Mouse (Mus musculus): ENCODE results near the gene Neurod2. TPM values are rescaled to one million over a fixed set of nuclear protein-coding genes. Genes with fewer than 3 reads are reported as not detected.

Gene Neurod2
- total RNA-seq, 2 experiments from 2014 or later: not detected

GRCm38 (mm10) chr11:98322159-98322558, 7.3 kb downstream of the Neurod2 start:
- DNase-seq: no peak
- intact Hi-C loops (cut with DNase I; ENCODE audit: low total_unique reads): no loop called here

- intact Hi-C loops (cut with DNase I; ENCODE audit: low total_unique reads): no loop called here
- no peak for DNase-seq
These were observed 7.8 kb downstream of the Neurod2 start for GRCm38 (mm10) chr11:98321677-98322003.

DNA sequence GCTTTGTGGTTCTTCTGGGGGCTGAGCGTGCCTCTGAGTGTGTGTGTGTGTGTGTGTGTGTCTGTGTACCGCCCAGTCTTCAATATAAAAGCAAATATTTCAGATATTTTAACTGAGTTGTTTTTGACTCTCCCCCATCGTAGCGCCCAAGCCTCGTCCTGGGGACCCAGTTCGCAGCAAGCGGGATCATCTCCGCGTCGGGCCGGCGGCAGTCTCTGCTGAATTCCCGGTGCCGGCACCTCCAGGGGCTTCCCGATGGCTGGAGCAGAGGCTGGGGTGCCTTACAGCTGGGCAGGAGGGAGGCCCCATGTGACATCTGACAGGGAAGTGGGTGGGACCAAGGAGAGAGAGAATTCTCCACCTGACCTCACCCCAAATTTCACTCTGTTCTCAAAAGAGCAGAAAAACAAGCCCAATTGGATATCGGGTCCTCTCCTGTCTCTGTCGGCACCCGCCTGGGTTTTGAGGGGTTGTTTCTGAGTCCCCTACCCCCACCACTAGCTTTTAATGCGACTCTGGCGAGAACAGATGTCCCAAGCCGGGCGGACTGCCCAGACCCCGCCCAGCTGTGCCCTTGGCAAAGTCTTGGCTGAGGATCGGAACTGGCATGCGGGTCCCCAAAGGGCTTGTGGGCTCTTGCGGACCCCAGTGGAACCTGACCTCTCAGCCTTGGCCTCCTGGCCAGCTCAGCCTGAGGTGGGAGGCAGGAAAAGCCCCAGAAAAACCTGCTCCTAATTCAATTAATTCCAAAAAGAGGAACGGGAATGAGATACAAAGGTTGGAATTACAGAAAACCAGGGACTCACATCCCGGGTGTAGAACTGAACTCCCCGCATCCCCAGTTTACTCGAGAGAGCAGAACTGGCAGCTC, 8.4 kb downstream of the Neurod2 start:
- no peak for DNase-seq
- intact Hi-C loops (cut with DNase I; ENCODE audit: low total_unique reads): no loop called here

- intact Hi-C loops (cut with DNase I; ENCODE audit: low total_unique reads): no loop called here
These were observed 9.1 kb downstream of the Neurod2 start for GRCm38 (mm10) chr11:98320381-98320780.

DNA sequence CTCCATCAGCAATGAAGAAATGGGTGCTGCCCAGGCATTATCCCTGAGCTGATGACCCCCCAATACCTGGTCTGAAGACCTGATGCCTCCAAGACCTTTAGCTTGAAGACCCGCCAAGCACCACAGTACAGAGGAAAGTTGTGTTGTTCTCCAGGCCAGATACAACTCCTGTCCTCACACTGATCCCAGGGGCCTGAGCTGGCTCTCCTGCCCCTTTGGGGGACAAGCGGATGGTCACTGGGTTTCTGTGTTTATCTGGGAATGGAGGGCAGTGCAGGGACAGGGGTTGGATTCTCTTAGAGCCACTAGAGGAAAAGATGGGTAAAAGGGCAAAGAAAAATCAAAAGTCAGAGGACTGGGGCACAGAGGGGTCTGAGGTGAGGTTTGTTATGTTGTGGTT, 9.5 kb downstream of the Neurod2 start:
- intact Hi-C loops (cut with DNase I; ENCODE audit: low total_unique reads): no loop called here
- DNase-seq: no peak

More at GRCm38 (mm10) chr11:98320381-98320780, 9.1 kb downstream of the Neurod2 start:
- DNase-seq: no peak

- no peak for DNase-seq
- intact Hi-C loops (cut with DNase I; ENCODE audit: low total_unique reads): no loop called here
These were observed 9.9 kb downstream of the Neurod2 start for GRCm38 (mm10) chr11:98319544-98319943.

DNA sequence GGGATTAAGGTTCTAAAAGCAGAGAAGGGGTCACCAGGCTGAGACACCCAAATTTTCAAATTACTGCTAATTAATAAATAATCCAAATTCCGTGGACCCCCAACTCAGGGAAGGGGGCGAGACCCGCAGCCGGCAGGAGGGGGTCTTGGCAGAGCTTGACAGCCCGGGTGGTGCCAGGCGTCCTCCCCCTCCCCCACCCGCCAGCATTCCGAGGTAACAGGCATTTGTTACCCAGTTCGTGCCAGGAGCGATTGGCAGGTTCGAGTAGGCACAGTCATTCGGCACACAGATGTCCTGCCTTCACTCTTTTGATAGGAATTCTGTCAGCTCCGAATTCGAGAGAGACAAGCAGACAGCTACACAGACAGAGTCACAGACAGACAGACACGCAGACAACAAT, 10.3 kb downstream of the Neurod2 start:
- intact Hi-C loops (cut with DNase I; ENCODE audit: low total_unique reads): no loop called here
- no peak for DNase-seq

DNA sequence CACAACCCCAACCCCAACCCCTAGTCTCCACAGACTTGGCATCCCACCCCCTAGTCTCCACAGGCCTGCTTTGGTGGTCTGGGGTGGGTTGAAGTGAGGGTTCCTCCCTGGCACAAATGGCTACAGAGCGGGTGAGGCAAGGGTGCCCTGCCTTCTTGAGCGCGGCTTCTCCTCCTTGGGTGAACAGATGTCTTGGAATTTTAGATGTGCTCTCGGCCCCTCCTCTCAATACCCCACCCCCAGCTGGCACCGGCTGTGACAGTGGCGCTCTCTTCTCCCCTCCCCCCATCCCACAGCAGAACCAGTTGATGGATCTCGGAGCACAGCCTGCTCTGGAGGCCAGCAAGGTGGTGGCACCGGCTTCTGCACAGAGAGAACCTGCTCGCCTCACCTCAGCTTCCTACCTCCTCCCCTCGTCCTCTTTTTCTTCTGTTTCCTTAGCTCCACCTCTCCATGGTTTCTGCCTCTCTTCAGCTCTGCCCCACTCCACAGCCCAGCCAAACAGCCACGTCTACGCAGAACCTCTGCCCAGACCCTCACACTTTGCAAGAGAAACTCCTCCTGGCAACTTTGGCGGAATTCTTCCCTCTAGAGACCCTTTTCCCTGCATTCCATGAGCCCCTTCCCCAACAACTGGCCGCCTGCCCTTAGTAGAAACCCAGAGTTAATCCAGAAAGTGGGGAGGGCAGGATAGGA, 10.9 kb downstream of the Neurod2 start:
- intact Hi-C loops (cut with DNase I; ENCODE audit: low total_unique reads): no loop called here

GRCm38 (mm10) chr11:98317479-98317878, 12.0 kb downstream of the Neurod2 start:
- intact Hi-C loops (cut with DNase I; ENCODE audit: low total_unique reads): no loop called here
- DNase-seq: no peak

More for the DNA sequence above, 10.9 kb downstream of the Neurod2 start:
- DNase-seq: no peak

GRCm38 (mm10) chr11:98313790-98314323, 15.6 kb downstream of the Neurod2 start:
- intact Hi-C loops (cut with DNase I; ENCODE audit: low total_unique reads): no loop called here
- peak; percentile 62 for DNase-seq

DNA sequence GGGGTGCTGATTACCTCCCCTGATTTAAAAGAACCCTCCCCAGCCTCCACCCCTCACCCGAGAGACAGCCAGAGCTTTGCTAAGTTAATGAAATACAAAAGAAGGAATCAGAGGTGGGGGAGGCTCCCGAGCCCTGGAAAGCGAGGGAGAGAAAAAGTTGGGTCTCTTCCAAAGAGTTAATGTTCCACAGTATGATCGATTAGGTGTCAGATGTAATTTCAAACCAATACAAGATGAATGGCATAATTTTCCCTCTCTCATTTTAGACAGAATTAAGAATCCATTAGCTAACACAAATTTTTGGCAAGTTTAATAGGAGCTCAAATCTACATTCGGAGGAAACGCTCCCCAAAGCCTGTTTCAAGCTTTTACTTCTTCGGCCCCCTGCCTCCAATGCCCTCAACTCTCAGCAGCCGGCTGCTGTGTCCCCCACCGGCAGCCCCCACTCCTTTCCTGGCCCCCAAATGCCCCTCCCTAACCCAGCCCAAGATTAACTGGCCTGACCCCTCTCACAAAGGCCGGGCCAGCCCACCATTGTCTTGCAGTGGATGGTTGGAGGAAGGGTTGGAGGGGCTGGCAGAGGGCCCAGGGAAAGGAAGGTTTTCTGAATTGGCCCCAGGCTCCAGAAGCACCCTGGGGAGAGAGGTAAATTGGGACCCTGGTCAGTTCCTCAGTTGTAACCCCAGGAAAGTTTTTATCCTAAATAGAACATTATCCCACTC, 30.8 kb downstream of the Neurod2 start:
- intact Hi-C loops (cut with DNase I; ENCODE audit: low total_unique reads): no loop called here
- no peak for DNase-seq

GRCm38 (mm10) chr11:98297778-98298177, 31.7 kb downstream of the Neurod2 start:
- no peak for DNase-seq
- intact Hi-C loops (cut with DNase I; ENCODE audit: low total_unique reads): no loop called here

DNA sequence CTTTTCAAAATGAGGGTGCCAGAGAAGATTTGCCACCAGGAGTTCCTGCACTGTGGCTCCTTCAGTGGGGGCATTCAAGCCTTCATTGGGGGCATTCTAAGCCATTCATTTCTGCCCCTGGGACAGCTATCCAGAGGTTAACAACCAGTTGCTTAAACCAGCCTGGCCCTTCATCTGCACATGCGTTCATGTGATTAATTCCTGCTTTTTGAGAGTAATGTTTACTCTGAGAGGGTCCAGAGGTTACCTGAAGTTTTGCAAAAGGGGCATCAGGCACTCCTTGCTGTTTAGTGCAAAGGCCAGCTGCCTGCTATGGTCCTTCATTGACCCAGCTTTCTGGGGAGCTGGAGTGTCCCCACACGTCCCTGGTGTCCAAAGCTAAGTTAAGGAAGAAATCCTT, 32.5 kb downstream of the Neurod2 start:
- intact Hi-C loops (cut with DNase I; ENCODE audit: low total_unique reads): no loop called here
- no peak for DNase-seq

GRCm38 (mm10) chr11:98296277-98296676, 33.2 kb downstream of the Neurod2 start:
- no peak for DNase-seq
- intact Hi-C loops (cut with DNase I; ENCODE audit: low total_unique reads): no loop called here

- DNase-seq: no peak
- intact Hi-C loops (cut with DNase I; ENCODE audit: low total_unique reads): no loop called here
These were observed 34.3 kb downstream of the Neurod2 start for GRCm38 (mm10) chr11:98295013-98295585.

- peak; percentile 73 for DNase-seq
- intact Hi-C loops (cut with DNase I; ENCODE audit: low total_unique reads): no loop called here
These were observed 35.0 kb downstream of the Neurod2 start for GRCm38 (mm10) chr11:98294188-98295012.

GRCm38 (mm10) chr11:98293070-98293469, 36.4 kb downstream of the Neurod2 start:
- intact Hi-C loops (cut with DNase I; ENCODE audit: low total_unique reads): no loop called here
- no peak for DNase-seq

- intact Hi-C loops (cut with DNase I; ENCODE audit: low total_unique reads): no loop called here
- no peak for DNase-seq
These were observed 38.5 kb downstream of the Neurod2 start for GRCm38 (mm10) chr11:98290906-98291305.

DNA sequence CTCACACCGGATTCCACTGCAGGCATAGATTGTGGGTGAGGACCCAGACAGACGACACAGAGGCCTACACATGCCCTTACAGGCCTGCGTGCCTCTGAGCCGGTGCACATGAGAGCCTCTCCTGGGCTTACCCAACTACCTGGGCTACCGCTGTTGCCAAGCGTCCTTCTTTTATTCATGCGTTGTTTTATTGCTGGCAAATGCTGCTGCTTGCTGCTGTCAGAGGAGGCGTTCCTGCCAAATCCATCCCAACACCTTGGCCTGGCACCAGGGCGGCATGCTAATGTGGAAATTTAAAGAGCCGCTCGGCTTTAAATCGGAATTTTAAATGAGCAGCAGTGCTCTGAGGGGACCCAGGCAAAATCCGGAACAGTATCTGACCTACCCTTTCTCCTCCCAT, 39.6 kb downstream of the Neurod2 start:
- no peak for DNase-seq
- intact Hi-C loops (cut with DNase I; ENCODE audit: low total_unique reads): no loop called here

All from gastrocnemius, postnatal 14 days (tissue).